Mouse (Mus musculus) gastrocnemius, postnatal 36 days (tissue): ENCODE measurements at regions not wholly inside any gene's neighbourhood (a gene's known extent, or its start where the extent isn't known, plus 50 kb on each side); places are given as distances from the start of the nearest gene placed in this dataset.

Source experiments
- DNase-seq, 2 experiments: peaks; one replicate each; pipeline ENCODE4 v3.0.0; 2022
- intact Hi-C: fragments of 180-260 bp; cut with DNase I; formaldehyde crosslinking; loops from one replicate; pipeline ENCODE4 v1.15.1; 2025

GRCm38 (mm10) chr13:72691783-72692729, 63.4 kb downstream of the Irx2 start:
- DNase-seq = no peak

GRCm38 (mm10) chr13:72707469-72707868, 78.8 kb downstream of the Irx2 start:
- no peak for DNase-seq
- intact Hi-C loops = no loop called here

More at GRCm38 (mm10) chr13:72691783-72692729, 63.4 kb downstream of the Irx2 start:
- intact Hi-C loops = no loop called here

- no peak for DNase-seq
- intact Hi-C loops = no loop called here
These were observed 80.1 kb downstream of the Irx2 start for GRCm38 (mm10) chr13:72708728-72709127.

- DNase-seq = no peak
- intact Hi-C loops = no loop called here
These were observed 81.4 kb downstream of the Irx2 start for GRCm38 (mm10) chr13:72710051-72710450.

GRCm38 (mm10) chr13:72711136-72711535, 82.5 kb downstream of the Irx2 start:
- intact Hi-C loops = no loop called here
- DNase-seq = no peak

- intact Hi-C loops = no loop called here
- no peak for DNase-seq
These were observed 83.3 kb downstream of the Irx2 start for GRCm38 (mm10) chr13:72711842-72712330.

- intact Hi-C loops = no loop called here
- DNase-seq = no peak
These were observed 86.2 kb downstream of the Irx2 start for GRCm38 (mm10) chr13:72714793-72715192.

- intact Hi-C loops = no loop called here
- DNase-seq = no peak
These were observed 87.5 kb downstream of the Irx2 start for GRCm38 (mm10) chr13:72715959-72716680.

- intact Hi-C loops = no loop called here
- no peak for DNase-seq
These were observed 98.5 kb downstream of the Irx2 start for GRCm38 (mm10) chr13:72727126-72727525.

- no peak for DNase-seq
- intact Hi-C loops = no loop called here
These were observed 107.3 kb downstream of the Irx2 start for GRCm38 (mm10) chr13:72735916-72736315.

GRCm38 (mm10) chr13:72736992-72737391, 108.4 kb downstream of the Irx2 start:
- intact Hi-C loops = no loop called here

GRCm38 (mm10) chr13:72747187-72747586, 118.6 kb downstream of the Irx2 start:
- DNase-seq = no peak
- intact Hi-C loops = no loop called here

More at GRCm38 (mm10) chr13:72736992-72737391, 108.4 kb downstream of the Irx2 start:
- no peak for DNase-seq

- intact Hi-C loops = no loop called here
- DNase-seq = no peak
These were observed 126.4 kb downstream of the Irx2 start for GRCm38 (mm10) chr13:72755036-72755435.

- intact Hi-C loops = no loop called here
- DNase-seq = no peak
These were observed 133.9 kb downstream of the Irx2 start for GRCm38 (mm10) chr13:72762481-72762880.

- intact Hi-C loops = no loop called here
- no peak for DNase-seq
These were observed 134.7 kb downstream of the Irx2 start for GRCm38 (mm10) chr13:72763337-72763736.

GRCm38 (mm10) chr13:72767306-72767705, 138.7 kb downstream of the Irx2 start:
- intact Hi-C loops = no loop called here
- DNase-seq = no peak

- intact Hi-C loops = no loop called here
- DNase-seq = peak; percentile 13 to 15
These were observed 140.5 kb downstream of the Irx2 start for GRCm38 (mm10) chr13:72769007-72769595.

- DNase-seq = no peak
- intact Hi-C loops = no loop called here
These were observed 154.6 kb downstream of the Irx2 start for GRCm38 (mm10) chr13:72783026-72783726.

- intact Hi-C loops = no loop called here
- DNase-seq = no peak
These were observed 155.1 kb downstream of the Irx2 start for GRCm38 (mm10) chr13:72783727-72784070.

- no peak for DNase-seq
- intact Hi-C loops = no loop called here
These were observed 164.1 kb downstream of the Irx2 start for GRCm38 (mm10) chr13:72792695-72793094.
